Mouse (Mus musculus) C2C12 (cell line): ENCODE data around the gene Auts2.

Experiments used
- CTCF ChIP-seq: IDR thresholded peaks from one replicate; pipeline ENCODE4 v1.5.1; 2011; ENCODE audit not compliant: control insufficient read depth, insufficient read depth, insufficient read length
- MYOD1 ChIP-seq: IDR thresholded peaks from one replicate; pipeline ENCODE4 v1.6.1; 2011; ENCODE audit warnings: low read depth; ENCODE audit not compliant: control insufficient read depth, insufficient read length
- MYOG ChIP-seq: IDR thresholded peaks from one replicate; pipeline ENCODE4 v1.6.1; 2011; ENCODE audit not compliant: control insufficient read depth, insufficient read length; ENCODE audit errors: extremely low read depth
- USF1 ChIP-seq: IDR thresholded peaks from one replicate; pipeline ENCODE4 v1.6.1; 2011; ENCODE audit warnings: low read depth, mild to moderate bottlenecking, control low read depth, moderate library complexity

- no peak for TF ChIP-seq USF1
- no peak for TF ChIP-seq CTCF
- no peak for TF ChIP-seq MYOG
- TF ChIP-seq MYOD1: no peak
Measured at GRCm38 (mm10) chr5:131606786-131607185, 936.4 kb downstream of the Auts2 start.
